Mouse (Mus musculus): ENCODE results near the gene Fto. TPM values are rescaled to one million over a fixed set of nuclear protein-coding genes. Genes with fewer than 3 reads are reported as not detected.

Fto gene
- polyA plus RNA-seq, 1 experiment from 2014 or later, result 72.1 TPM

- H3K9ac ChIP-seq (ENCODE audit: low read length), result no peak overlapping the region
- H3K27me3 ChIP-seq (ENCODE audit: control insufficient read depth, insufficient read depth, low read length), result no peaks in the 10 kb centered on the region
- no peaks in the 10 kb centered on the region; the same call in 1 of the 2 replicates for H3K36me3 ChIP-seq (ENCODE audit: control insufficient read depth, insufficient read depth)
- H3K4me3 ChIP-seq (ENCODE audit: low read length), result no peak overlapping the region
- no peaks in the 10 kb centered on the region for H3K4me1 ChIP-seq (ENCODE audit: control insufficient read depth, insufficient read depth, low read length)
- no peak overlapping the region for H3K27ac ChIP-seq (ENCODE audit: low read length)
- H3K4me2 ChIP-seq (ENCODE audit: low read depth, low read length), result no peak overlapping the region
- no peaks in the 10 kb centered on the region for H3K9me3 ChIP-seq (replicated peaks; ENCODE audit: control insufficient read depth, low read length)
- WGBS, result 77% methylated on average over 2 of the region's 2 CpGs
- no peak for ATAC-seq (replicated peaks; ENCODE audit: extremely low read depth, insufficient read depth, low FRiP score)
These were observed 150.4 kb downstream of the Fto start for GRCm38 (mm10) chr8:91463757-91464156.

- Histone ChIP-seq H3K4me1 (ENCODE audit: control insufficient read depth, insufficient read depth, low read length) (no peaks in the 10 kb centered on the region), H3K9me3 (replicated peaks; ENCODE audit: control insufficient read depth, low read length) (no peaks in the 10 kb centered on the region), H3K4me3 (ENCODE audit: low read length) (no peak overlapping the region), H3K36me3 (ENCODE audit: control insufficient read depth, insufficient read depth) (no peaks in the 10 kb centered on the region; the same call in 1 of the 2 replicates), H3K27ac (ENCODE audit: low read length) (no peak overlapping the region), H3K4me2 (ENCODE audit: low read depth, low read length) (no peak overlapping the region), H3K27me3 (ENCODE audit: control insufficient read depth, insufficient read depth, low read length) (no peaks in the 10 kb centered on the region), H3K9ac (ENCODE audit: low read length) (no peak overlapping the region)
- ATAC-seq (replicated peaks; ENCODE audit: extremely low read depth, insufficient read depth, low FRiP score), result no peak
- WGBS, result 74% methylated on average over 3 of the region's 3 CpGs
These were observed 154.1 kb downstream of the Fto start for GRCm38 (mm10) chr8:91467463-91467862.

DNA sequence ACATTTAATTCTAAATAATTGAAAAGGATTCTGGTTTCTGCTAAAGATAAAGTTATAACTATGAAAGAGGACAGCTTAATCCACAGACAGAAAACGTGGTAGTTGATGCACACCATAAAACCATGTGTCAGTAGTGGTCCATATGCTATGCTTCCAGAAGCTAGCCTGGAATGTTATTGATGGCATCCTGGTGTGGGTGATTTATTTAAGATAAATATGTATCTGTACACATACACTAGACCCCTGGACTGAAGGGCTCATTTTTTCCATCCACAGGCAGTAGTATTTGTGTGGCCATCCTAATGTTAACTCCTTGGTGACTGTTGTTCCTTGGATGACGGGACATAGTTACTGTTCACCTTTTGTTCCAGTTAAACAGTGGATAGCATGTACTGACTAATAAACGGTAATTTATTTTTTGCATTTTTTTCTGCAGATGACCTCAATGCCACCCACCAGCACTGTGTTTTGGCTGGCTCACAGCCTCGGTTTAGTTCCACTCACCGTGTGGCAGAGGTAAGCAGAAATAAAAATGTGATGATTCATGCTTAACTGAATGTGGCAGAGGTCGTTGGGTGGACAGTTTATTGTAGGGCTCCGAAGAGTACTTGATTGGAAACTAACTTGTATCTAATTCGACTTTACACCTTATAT, 154.7 kb downstream of the Fto start:
- Histone ChIP-seq H3K27me3 (ENCODE audit: control insufficient read depth, insufficient read depth, low read length) (no peaks in the 10 kb centered on the region), H3K9me3 (replicated peaks; ENCODE audit: control insufficient read depth, low read length) (no peaks in the 10 kb centered on the region), H3K9ac (ENCODE audit: low read length) (no peak overlapping the region), H3K4me1 (ENCODE audit: control insufficient read depth, insufficient read depth, low read length) (no peaks in the 10 kb centered on the region), H3K36me3 (ENCODE audit: control insufficient read depth, insufficient read depth) (no peaks in the 10 kb centered on the region; the same call in 1 of the 2 replicates), H3K4me3 (ENCODE audit: low read length) (no peak overlapping the region), H3K27ac (ENCODE audit: low read length) (no peak overlapping the region), H3K4me2 (ENCODE audit: low read depth, low read length) (no peak overlapping the region)
- 84% methylated on average over 8 of the region's 8 CpGs for WGBS
- ATAC-seq (replicated peaks; ENCODE audit: extremely low read depth, insufficient read depth, low FRiP score), result no peak

- ATAC-seq (replicated peaks; ENCODE audit: extremely low read depth, insufficient read depth, low FRiP score), result no peak
- WGBS, result 90% methylated on average over 8 of the region's 8 CpGs
- H3K27me3 ChIP-seq (ENCODE audit: control insufficient read depth, insufficient read depth, low read length), result no peaks in the 10 kb centered on the region
These were observed 156.1 kb downstream of the Fto start for GRCm38 (mm10) chr8:91469441-91469840.

DNA sequence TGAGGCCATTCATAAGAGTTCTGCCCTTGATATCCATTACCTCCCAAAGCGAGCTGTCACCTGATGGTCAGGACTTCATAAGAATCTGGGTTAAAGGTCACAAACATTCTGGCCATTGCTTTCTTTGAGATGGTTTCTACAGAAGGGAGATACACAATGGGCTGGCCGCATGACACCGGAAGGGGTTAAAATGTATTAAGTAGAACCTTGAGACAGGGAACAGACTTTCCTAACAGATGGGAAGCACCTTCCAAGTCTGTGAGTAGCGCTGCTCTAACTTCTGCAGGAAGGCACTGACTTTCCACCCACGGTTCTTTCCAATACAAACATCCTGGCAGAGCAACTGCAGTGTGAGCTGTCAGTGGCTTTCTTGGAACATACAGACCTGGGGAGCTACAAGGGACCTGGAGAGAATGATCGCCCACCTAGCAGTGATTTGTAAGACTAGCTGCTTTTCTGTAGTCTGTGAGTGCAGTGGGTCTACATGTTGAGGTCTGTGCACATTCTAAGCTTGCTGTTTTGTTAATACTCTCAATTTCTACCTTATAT, 161.5 kb downstream of the Fto start:
- Histone ChIP-seq H3K4me2 (ENCODE audit: low read depth, low read length) (no peak overlapping the region), H3K36me3 (ENCODE audit: control insufficient read depth, insufficient read depth) (peaks cover 8% of the 10 kb centered on the region), H3K9ac (ENCODE audit: low read length) (no peak overlapping the region), H3K27ac (ENCODE audit: low read length) (no peak overlapping the region), H3K9me3 (replicated peaks; ENCODE audit: control insufficient read depth, low read length) (no peaks in the 10 kb centered on the region), H3K4me3 (ENCODE audit: low read length) (no peak overlapping the region), H3K4me1 (ENCODE audit: control insufficient read depth, insufficient read depth, low read length) (peaks cover 4% of the 10 kb centered on the region), H3K27me3 (ENCODE audit: control insufficient read depth, insufficient read depth, low read length) (no peaks in the 10 kb centered on the region)
- WGBS, result 75% methylated on average over 6 of the region's 6 CpGs
- no peak; the same call in 1 of the 2 replicates for ATAC-seq (replicated peaks; ENCODE audit: extremely low read depth, insufficient read depth, low FRiP score)

More at GRCm38 (mm10) chr8:91469441-91469840, 156.1 kb downstream of the Fto start:
- Histone ChIP-seq H3K4me3 (ENCODE audit: low read length) (no peak overlapping the region), H3K9ac (ENCODE audit: low read length) (no peak overlapping the region), H3K9me3 (replicated peaks; ENCODE audit: control insufficient read depth, low read length) (no peaks in the 10 kb centered on the region), H3K36me3 (ENCODE audit: control insufficient read depth, insufficient read depth) (peaks cover under 1% of the 10 kb centered on the region), H3K4me2 (ENCODE audit: low read depth, low read length) (no peak overlapping the region), H3K4me1 (ENCODE audit: control insufficient read depth, insufficient read depth, low read length) (peaks cover under 1% of the 10 kb centered on the region; the same call in 1 of the 2 replicates), H3K27ac (ENCODE audit: low read length) (no peak overlapping the region)

GRCm38 (mm10) chr8:91476988-91477387, 163.7 kb downstream of the Fto start:
- no peak for ATAC-seq (replicated peaks; ENCODE audit: extremely low read depth, insufficient read depth, low FRiP score)
- Histone ChIP-seq H3K4me2 (ENCODE audit: low read depth, low read length) (no peak overlapping the region), H3K9me3 (replicated peaks; ENCODE audit: control insufficient read depth, low read length) (no peaks in the 10 kb centered on the region), H3K27ac (ENCODE audit: low read length) (no peak overlapping the region), H3K27me3 (ENCODE audit: control insufficient read depth, insufficient read depth, low read length) (no peaks in the 10 kb centered on the region), H3K4me3 (ENCODE audit: low read length) (no peak overlapping the region), H3K36me3 (ENCODE audit: control insufficient read depth, insufficient read depth) (peaks cover 8% of the 10 kb centered on the region), H3K9ac (ENCODE audit: low read length) (no peak overlapping the region), H3K4me1 (ENCODE audit: control insufficient read depth, insufficient read depth, low read length) (peaks cover 4% of the 10 kb centered on the region)
- WGBS, result 80% methylated on average over 5 of the region's 5 CpGs

DNA sequence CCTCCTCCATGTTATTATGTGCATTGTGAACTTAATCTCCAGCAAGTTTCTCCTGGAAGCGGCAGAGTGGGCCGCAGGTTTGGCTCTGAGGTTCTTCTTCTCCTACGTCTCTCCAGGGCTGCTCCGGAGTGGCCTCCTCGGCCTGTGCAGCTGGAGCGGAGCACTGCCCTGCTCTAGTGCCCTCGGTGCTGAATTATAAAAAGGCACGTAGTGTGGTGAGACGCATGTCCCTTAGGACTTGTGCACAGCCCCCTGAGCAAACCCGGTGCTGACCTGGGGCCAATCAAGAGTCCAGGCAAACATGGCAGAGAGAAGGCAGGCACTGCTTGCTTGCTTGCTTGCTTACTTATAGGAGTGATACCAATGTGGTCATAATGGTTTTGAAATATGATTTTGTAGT, 164.1 kb downstream of the Fto start:
- H3K4me1 ChIP-seq (ENCODE audit: control insufficient read depth, insufficient read depth, low read length), result peaks cover 4% of the 10 kb centered on the region
- H3K27ac ChIP-seq (ENCODE audit: low read length), result no peak overlapping the region
- no peak for ATAC-seq (replicated peaks; ENCODE audit: extremely low read depth, insufficient read depth, low FRiP score)
- H3K9me3 ChIP-seq (replicated peaks; ENCODE audit: control insufficient read depth, low read length), result no peaks in the 10 kb centered on the region
- 93% methylated on average over 10 of the region's 10 CpGs for WGBS
- H3K4me3 ChIP-seq (ENCODE audit: low read length), result no peak overlapping the region
- H3K9ac ChIP-seq (ENCODE audit: low read length), result no peak overlapping the region
- no peaks in the 10 kb centered on the region for H3K27me3 ChIP-seq (ENCODE audit: control insufficient read depth, insufficient read depth, low read length)
- H3K4me2 ChIP-seq (ENCODE audit: low read depth, low read length), result no peak overlapping the region
- peaks cover 8% of the 10 kb centered on the region for H3K36me3 ChIP-seq (ENCODE audit: control insufficient read depth, insufficient read depth)

DNA sequence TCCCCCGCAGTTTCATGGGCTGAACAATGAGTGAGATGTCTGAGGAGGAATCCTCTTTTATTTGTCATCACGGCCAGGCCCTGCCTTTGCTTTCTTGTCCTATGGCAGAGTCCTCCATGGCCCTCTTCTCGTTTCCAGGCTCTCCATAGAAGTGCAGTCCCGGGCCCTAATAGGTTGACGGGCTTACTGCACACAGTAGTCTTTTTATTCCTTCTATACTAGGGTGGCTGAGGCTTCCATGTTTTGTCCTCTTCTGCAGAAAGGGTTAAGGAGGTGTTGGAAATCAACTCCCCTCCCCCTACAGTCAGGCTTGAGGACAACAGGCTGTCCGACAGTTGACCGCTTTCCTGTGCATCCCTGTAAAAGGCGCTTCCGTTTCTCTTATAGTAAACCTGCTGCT, 169.2 kb downstream of the Fto start:
- H3K27me3 ChIP-seq (ENCODE audit: control insufficient read depth, insufficient read depth, low read length), result no peaks in the 10 kb centered on the region
- H3K4me3 ChIP-seq (ENCODE audit: low read length), result no peak overlapping the region
- WGBS, result 71% methylated on average over 9 of the region's 9 CpGs
- no peaks in the 10 kb centered on the region for H3K4me1 ChIP-seq (ENCODE audit: control insufficient read depth, insufficient read depth, low read length)
- H3K4me2 ChIP-seq (ENCODE audit: low read depth, low read length), result no peak overlapping the region
- no peaks in the 10 kb centered on the region for H3K9me3 ChIP-seq (replicated peaks; ENCODE audit: control insufficient read depth, low read length)
- no peak for ATAC-seq (replicated peaks; ENCODE audit: extremely low read depth, insufficient read depth, low FRiP score)
- no peak overlapping the region for H3K9ac ChIP-seq (ENCODE audit: low read length)
- no peaks in the 10 kb centered on the region; the same call in 1 of the 2 replicates for H3K36me3 ChIP-seq (ENCODE audit: control insufficient read depth, insufficient read depth)
- no peak overlapping the region for H3K27ac ChIP-seq (ENCODE audit: low read length)

DNA sequence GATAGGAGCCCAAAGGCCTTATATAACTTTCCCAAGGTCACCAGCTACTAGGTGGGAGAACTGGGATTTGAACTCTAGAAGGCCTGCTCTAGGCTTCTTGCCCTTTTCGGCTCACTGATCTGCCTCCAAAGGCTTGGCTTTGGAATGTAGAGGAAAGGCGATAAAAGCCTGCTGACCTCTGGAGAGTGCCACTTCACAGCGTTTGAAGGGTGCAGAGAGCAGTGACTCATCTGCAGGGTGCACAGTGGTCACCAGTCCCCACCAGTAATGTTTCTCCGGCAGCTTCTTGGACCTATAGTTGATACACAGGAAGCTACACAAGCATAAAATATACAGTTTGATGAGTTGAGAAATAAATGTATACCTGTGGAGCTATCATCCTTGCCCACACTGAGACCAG, 173.1 kb downstream of the Fto start:
- Histone ChIP-seq H3K27ac (ENCODE audit: low read length) (no peak overlapping the region), H3K9me3 (replicated peaks; ENCODE audit: control insufficient read depth, low read length) (no peaks in the 10 kb centered on the region), H3K4me3 (ENCODE audit: low read length) (no peak overlapping the region), H3K4me1 (ENCODE audit: control insufficient read depth, insufficient read depth, low read length) (no peaks in the 10 kb centered on the region), H3K27me3 (ENCODE audit: control insufficient read depth, insufficient read depth, low read length) (no peaks in the 10 kb centered on the region), H3K9ac (ENCODE audit: low read length) (no peak overlapping the region), H3K36me3 (ENCODE audit: control insufficient read depth, insufficient read depth) (no peaks in the 10 kb centered on the region; the same call in 1 of the 2 replicates), H3K4me2 (ENCODE audit: low read depth, low read length) (no peak overlapping the region)
- no peak for ATAC-seq (replicated peaks; ENCODE audit: extremely low read depth, insufficient read depth, low FRiP score)
- 47% methylated on average over 4 of the region's 4 CpGs for WGBS

All from heart, embryonic 16.5 days (tissue).